Mouse (Mus musculus): ENCODE results near the gene 4930452B06Rik.

The 4930452B06Rik gene

GRCm38 (mm10) chr14:8525232-8525631 is 140.8 kb downstream of the 4930452B06Rik start:
- no peak for DNase-seq (ENCODE audit: low spot score)

- DNase-seq (ENCODE audit: low spot score): no peak
Observed at GRCm38 (mm10) chr14:8517681-8518080, 148.4 kb downstream of the 4930452B06Rik start.

GRCm38 (mm10) chr14:8514071-8514470 is 152.0 kb downstream of the 4930452B06Rik start:
- no peak for DNase-seq (ENCODE audit: low spot score)

- no peak for DNase-seq (ENCODE audit: low spot score)
Observed at GRCm38 (mm10) chr14:8511276-8511675, 154.8 kb downstream of the 4930452B06Rik start.

- no peak for DNase-seq (ENCODE audit: low spot score)
Observed at GRCm38 (mm10) chr14:8510288-8510959, 155.6 kb downstream of the 4930452B06Rik start.

- DNase-seq (ENCODE audit: low spot score): no peak
Observed at GRCm38 (mm10) chr14:8508669-8509068, 157.4 kb downstream of the 4930452B06Rik start.

GRCm38 (mm10) chr14:8504206-8504605 is 161.8 kb downstream of the 4930452B06Rik start:
- no peak for DNase-seq (ENCODE audit: low spot score)

GRCm38 (mm10) chr14:8503345-8503744 is 162.7 kb downstream of the 4930452B06Rik start:
- DNase-seq (ENCODE audit: low spot score): no peak

GRCm38 (mm10) chr14:8502496-8502895 is 163.5 kb downstream of the 4930452B06Rik start:
- no peak for DNase-seq (ENCODE audit: low spot score)

- no peak for DNase-seq (ENCODE audit: low spot score)
Observed at GRCm38 (mm10) chr14:8495691-8496090, 170.3 kb downstream of the 4930452B06Rik start.

- DNase-seq (ENCODE audit: low spot score): no peak
Observed at GRCm38 (mm10) chr14:8494952-8495351, 171.1 kb downstream of the 4930452B06Rik start.

- DNase-seq (ENCODE audit: low spot score): no peak
Observed at GRCm38 (mm10) chr14:8494260-8494659, 171.8 kb downstream of the 4930452B06Rik start.

- no peak for DNase-seq (ENCODE audit: low spot score)
Observed at GRCm38 (mm10) chr14:8478098-8478497, 187.9 kb downstream of the 4930452B06Rik start.

- DNase-seq (ENCODE audit: low spot score): no peak
Observed at GRCm38 (mm10) chr14:8477348-8477747, 188.7 kb downstream of the 4930452B06Rik start.

- no peak for DNase-seq (ENCODE audit: low spot score)
Observed at GRCm38 (mm10) chr14:8476606-8477005, 189.4 kb downstream of the 4930452B06Rik start.

- no peak for DNase-seq (ENCODE audit: low spot score)
Observed at GRCm38 (mm10) chr14:8475851-8476250, 190.2 kb downstream of the 4930452B06Rik start.

GRCm38 (mm10) chr14:8472884-8473283 is 193.2 kb downstream of the 4930452B06Rik start:
- no peak for DNase-seq (ENCODE audit: low spot score)

GRCm38 (mm10) chr14:8464401-8465154 is 201.5 kb downstream of the 4930452B06Rik start:
- no peak for DNase-seq (ENCODE audit: low spot score)

- no peak for DNase-seq (ENCODE audit: low spot score)
Observed at GRCm38 (mm10) chr14:8462973-8463372, 203.1 kb downstream of the 4930452B06Rik start.

GRCm38 (mm10) chr14:8462321-8462909 is 203.6 kb downstream of the 4930452B06Rik start:
- DNase-seq (ENCODE audit: low spot score): no peak

GRCm38 (mm10) chr14:8460226-8461129 is 205.6 kb downstream of the 4930452B06Rik start:
- peak; percentile 46 for DNase-seq (ENCODE audit: low spot score)

- no peak for DNase-seq (ENCODE audit: low spot score)
Observed at GRCm38 (mm10) chr14:8459759-8460158, 206.3 kb downstream of the 4930452B06Rik start.

Measured in urinary bladder, postnatal 14 days (tissue).